Mouse (Mus musculus) liver, postnatal 0 days (tissue): Measurements from ENCODE around the gene Cntn5. TPM values are rescaled to one million over a fixed set of nuclear protein-coding genes. Genes with fewer than 3 reads are reported as not detected.

Experiments used
- ATAC-seq: fragments of 200-750 bp; cut with Nextera tagmentation; 2 replicates; pipeline ENCODE4 v1.8.0; 2017; ENCODE audit warnings: mild to moderate bottlenecking, moderate library complexity
- DNase-seq: peaks from one replicate; pipeline ENCODE4 v3.0.0-alpha.2; 2016
- H3K27ac ChIP-seq: fragments of 300-500 bp; sonication (generic); 2 replicates; pipeline ENCODE4 v1.5.1; 2014; ENCODE audit warnings: antibody characterized with exemption, moderate library complexity, mild to moderate bottlenecking, low read depth
- H3K27me3 ChIP-seq: fragments of 300-500 bp; sonication (generic); 2 replicates; pipeline ENCODE4 v1.6.1; 2014; ENCODE audit warnings: low read length, control low read depth, mixed read lengths; ENCODE audit not compliant: insufficient read depth
- H3K36me3 ChIP-seq: fragments of 300-500 bp; sonication (generic); replicated peaks from 2 replicates; pipeline ENCODE4 v1.6.1; 2014; ENCODE audit warnings: mild to moderate bottlenecking, control low read depth, low read length, moderate library complexity, mixed read lengths; ENCODE audit not compliant: insufficient read depth
- H3K4me1 ChIP-seq: fragments of 300-500 bp; sonication (generic); 2 replicates; pipeline ENCODE4 v1.6.1; 2014; ENCODE audit warnings: antibody characterized with exemption, mild to moderate bottlenecking, control low read depth; ENCODE audit not compliant: insufficient read depth
- H3K4me2 ChIP-seq: fragments of 300-500 bp; sonication (generic); 2 replicates; pipeline ENCODE4 v1.6.1; 2014; ENCODE audit warnings: low read depth, mild to moderate bottlenecking, low read length, moderate library complexity, mixed read lengths
- H3K4me3 ChIP-seq: fragments of 300-500 bp; sonication (generic); 2 replicates; pipeline ENCODE4 v1.5.1; 2014; ENCODE audit warnings: low read depth, low read length
- H3K9ac ChIP-seq: fragments of 300-500 bp; sonication (generic); replicated peaks from 2 replicates; pipeline ENCODE4 v1.6.1; 2014; ENCODE audit warnings: mild to moderate bottlenecking, moderate library complexity
- H3K9me3 ChIP-seq: fragments of 300-500 bp; sonication (generic); 2 replicates; pipeline ENCODE4 v1.6.1; 2016; ENCODE audit warnings: mild to moderate bottlenecking, control low read depth, low read length, mixed read lengths
- CTCF ChIP-seq: sonication (generic); IDR thresholded peaks from 2 replicates; pipeline ENCODE4 v1.5.1; 2016; ENCODE audit warnings: antibody characterized with exemption, low read depth
- EP300 ChIP-seq: IDR thresholded peaks from 2 replicates; pipeline ENCODE4 v1.6.1; 2016; ENCODE audit warnings: antibody characterized with exemption, low read depth, mild to moderate bottlenecking
- WGBS: fragments of 180-500 bp; shearing (Covaris S2); extraction: QIAGEN DNeasy Blood & Tissue Kit; methylation state at CpG from one replicate; pipeline ENCODE4 v1.1.7; 2014; ENCODE audit not compliant: insufficient replicate concordance; 5-methylcytosine and 5-hydroxymethylcytosine counted together
- polyA plus RNA-seq: library from polyadenylated mRNA; unstranded; fragments of >200 nt; fragmentation: Nextera tagmentation; extraction: Ambion mirVana; gene quantifications from 2 replicates; pipeline ENCODE4 v1.2.1, GENCODE M21; 2015

Cntn5 gene
- polyA plus RNA-seq, 1 experiment from 2014 or later = not detected

GRCm38 (mm10) chr9:10233364-10233763 lies 671.2 kb downstream of the Cntn5 start:
- 72% methylated on average over 4 of the region's 4 CpGs for WGBS
- ATAC-seq (no peak), DNase-seq (no peak)
- H3K4me1 ChIP-seq = no peaks in the 10 kb centered on the region
- no peak overlapping the region for H3K4me3 ChIP-seq
- no peak overlapping the region for H3K9ac ChIP-seq
- no peaks in the 10 kb centered on the region for H3K27me3 ChIP-seq
- H3K27ac ChIP-seq = no peak overlapping the region
- no peaks in the 10 kb centered on the region for H3K36me3 ChIP-seq
- TF ChIP-seq EP300 = no peak
- TF ChIP-seq CTCF = no peak
- H3K4me2 ChIP-seq = no peak overlapping the region
- no peaks in the 10 kb centered on the region for H3K9me3 ChIP-seq

DNA sequence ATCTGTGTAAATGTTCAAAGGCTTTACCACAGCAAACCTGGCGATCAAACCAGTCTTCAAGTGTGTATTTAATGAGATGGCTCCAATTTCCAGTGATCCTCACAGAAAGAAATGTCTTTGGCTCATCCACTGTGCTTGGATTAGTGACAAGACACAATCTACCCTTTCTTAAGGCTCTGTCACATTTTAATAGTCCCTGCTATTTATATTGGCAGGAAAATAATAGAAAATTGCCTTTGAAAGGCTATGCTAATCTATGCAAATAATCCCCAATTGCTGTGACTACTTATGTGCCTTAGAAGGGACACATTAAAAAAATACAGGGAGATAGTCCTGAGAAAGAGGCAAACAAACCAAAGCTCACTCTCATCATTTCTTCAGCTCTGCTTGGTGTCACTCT lies 672.5 kb downstream of the Cntn5 start:
- H3K36me3 ChIP-seq = no peaks in the 10 kb centered on the region
- no peaks in the 10 kb centered on the region for H3K9me3 ChIP-seq
- no peak overlapping the region for H3K9ac ChIP-seq
- 40% methylated on average over 1 of the region's 1 CpGs for whole genome bisulfite sequencing
- no peaks in the 10 kb centered on the region for H3K4me1 ChIP-seq
- no peaks in the 10 kb centered on the region for H3K27me3 ChIP-seq
- no peak overlapping the region for H3K4me2 ChIP-seq
- ATAC-seq (no peak), DNase-seq (no peak)
- no peak overlapping the region for H3K27ac ChIP-seq
- H3K4me3 ChIP-seq = no peak overlapping the region
- no peak for TF ChIP-seq EP300
- no peak for TF ChIP-seq CTCF

GRCm38 (mm10) chr9:10230973-10231372 lies 673.6 kb downstream of the Cntn5 start:
- Histone ChIP-seq H3K9ac (no peak overlapping the region), H3K27me3 (no peaks in the 10 kb centered on the region), H3K27ac (no peak overlapping the region), H3K4me1 (no peaks in the 10 kb centered on the region), H3K4me3 (no peak overlapping the region), H3K4me2 (no peak overlapping the region), H3K9me3 (no peaks in the 10 kb centered on the region), H3K36me3 (no peaks in the 10 kb centered on the region)
- ATAC-seq (no peak), DNase-seq (no peak)
- TF ChIP-seq CTCF (no peak), EP300 (no peak)

DNA sequence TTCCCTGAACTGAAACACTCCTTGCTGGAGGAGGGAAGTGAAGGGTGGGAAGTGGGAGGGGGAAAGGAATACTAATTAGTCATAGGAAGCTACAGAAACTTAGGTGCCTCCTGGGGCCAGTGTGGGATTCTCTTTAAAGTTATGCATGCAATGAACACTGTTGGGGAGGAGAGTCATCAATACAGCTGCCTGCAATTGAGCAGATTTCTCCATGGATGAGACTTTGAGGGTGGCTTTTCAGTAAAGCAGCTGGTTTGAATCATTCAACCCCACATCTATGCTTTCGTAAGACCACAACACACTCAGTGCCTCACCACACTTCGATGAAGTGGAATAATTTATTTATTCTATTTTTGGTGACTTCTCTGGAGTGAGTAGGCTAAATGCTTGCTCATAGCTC lies 674.9 kb downstream of the Cntn5 start:
- Histone ChIP-seq H3K4me1 (no peaks in the 10 kb centered on the region), H3K4me2 (no peak overlapping the region), H3K9me3 (no peaks in the 10 kb centered on the region), H3K27ac (no peak overlapping the region), H3K9ac (no peak overlapping the region), H3K4me3 (no peak overlapping the region), H3K36me3 (no peaks in the 10 kb centered on the region), H3K27me3 (no peaks in the 10 kb centered on the region)
- TF ChIP-seq CTCF (no peak), EP300 (no peak)
- ATAC-seq (no peak), DNase-seq (no peak)
- 64% methylated on average over 2 of the region's 2 CpGs for WGBS

GRCm38 (mm10) chr9:10226013-10226412 lies 678.6 kb downstream of the Cntn5 start:
- no peak overlapping the region for H3K4me3 ChIP-seq
- no peaks in the 10 kb centered on the region for H3K27me3 ChIP-seq
- ATAC-seq (no peak), DNase-seq (no peak)
- no peaks in the 10 kb centered on the region for H3K36me3 ChIP-seq
- 62% methylated on average over 2 of the region's 2 CpGs for WGBS
- H3K4me1 ChIP-seq = no peaks in the 10 kb centered on the region
- H3K9ac ChIP-seq = no peak overlapping the region
- TF ChIP-seq EP300 (no peak), CTCF (no peak)
- H3K4me2 ChIP-seq = no peak overlapping the region
- no peak overlapping the region for H3K27ac ChIP-seq
- H3K9me3 ChIP-seq = no peaks in the 10 kb centered on the region

DNA sequence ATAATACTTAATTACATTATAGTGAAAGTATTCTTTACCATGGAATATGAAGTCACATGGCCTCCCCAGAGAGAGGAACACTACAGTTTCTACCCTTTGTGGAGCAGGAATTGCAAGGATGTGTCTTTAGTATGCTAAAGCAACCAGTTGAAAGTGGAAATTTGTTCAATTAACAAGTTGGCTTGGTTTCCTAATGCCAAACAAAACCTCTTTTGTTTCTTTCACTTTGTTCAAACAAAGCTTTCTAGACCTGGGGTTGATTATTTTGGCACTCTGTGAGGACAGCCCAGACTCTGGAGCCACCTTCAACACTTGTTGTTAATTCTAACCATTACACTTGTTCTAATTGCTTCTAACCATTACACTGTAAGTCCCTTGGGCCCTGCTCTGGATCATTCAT lies 718.5 kb downstream of the Cntn5 start:
- ATAC-seq (no peak), DNase-seq (no peak)
- Histone ChIP-seq H3K9ac (no peak overlapping the region), H3K4me1 (no peaks in the 10 kb centered on the region), H3K9me3 (no peaks in the 10 kb centered on the region), H3K27ac (no peak overlapping the region), H3K27me3 (no peaks in the 10 kb centered on the region), H3K4me3 (no peak overlapping the region), H3K4me2 (no peak overlapping the region), H3K36me3 (no peaks in the 10 kb centered on the region)
- TF ChIP-seq CTCF (no peak), EP300 (no peak)

- H3K9me3 ChIP-seq = no peaks in the 10 kb centered on the region
- DNase-seq (no peak), ATAC-seq (no peak)
- no peak overlapping the region for H3K9ac ChIP-seq
- no peak overlapping the region for H3K4me2 ChIP-seq
- H3K4me1 ChIP-seq = no peaks in the 10 kb centered on the region
- TF ChIP-seq EP300 = no peak
- no peak for TF ChIP-seq CTCF
- 86% methylated on average over 3 of the region's 3 CpGs for WGBS
- H3K27me3 ChIP-seq = no peaks in the 10 kb centered on the region
- no peak overlapping the region for H3K27ac ChIP-seq
- no peaks in the 10 kb centered on the region for H3K36me3 ChIP-seq
- no peak overlapping the region for H3K4me3 ChIP-seq
Measured at GRCm38 (mm10) chr9:10170526-10170925, 734.0 kb downstream of the Cntn5 start.
